Mouse (Mus musculus): ENCODE measurements at regions not wholly inside any gene's neighbourhood (a gene's known extent, or its start where the extent isn't known, plus 50 kb on each side); places are given as distances from the start of the nearest gene placed in this dataset.

DNA sequence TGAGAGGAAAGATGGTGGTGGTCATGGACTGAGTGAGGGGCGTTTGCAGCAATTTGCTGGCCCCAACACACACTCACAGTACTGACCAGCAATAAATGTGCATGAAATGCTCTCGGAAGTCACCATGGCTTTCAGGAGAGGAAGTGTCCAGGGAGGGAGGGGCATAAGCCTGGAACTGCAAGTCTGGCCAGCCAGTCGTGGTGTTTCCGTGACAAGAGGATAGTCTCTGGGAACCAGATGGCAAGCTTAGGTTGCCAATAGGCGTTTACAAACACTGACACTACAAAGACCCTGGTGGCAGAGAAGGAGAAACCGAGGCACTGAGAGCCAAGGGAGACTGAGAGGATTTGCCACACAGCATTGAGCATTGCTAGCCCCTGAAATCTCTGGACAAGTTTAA lies 132.3 kb upstream of the 1600014C23Rik start:
- DNase-seq, result peak; percentile 47

DNA sequence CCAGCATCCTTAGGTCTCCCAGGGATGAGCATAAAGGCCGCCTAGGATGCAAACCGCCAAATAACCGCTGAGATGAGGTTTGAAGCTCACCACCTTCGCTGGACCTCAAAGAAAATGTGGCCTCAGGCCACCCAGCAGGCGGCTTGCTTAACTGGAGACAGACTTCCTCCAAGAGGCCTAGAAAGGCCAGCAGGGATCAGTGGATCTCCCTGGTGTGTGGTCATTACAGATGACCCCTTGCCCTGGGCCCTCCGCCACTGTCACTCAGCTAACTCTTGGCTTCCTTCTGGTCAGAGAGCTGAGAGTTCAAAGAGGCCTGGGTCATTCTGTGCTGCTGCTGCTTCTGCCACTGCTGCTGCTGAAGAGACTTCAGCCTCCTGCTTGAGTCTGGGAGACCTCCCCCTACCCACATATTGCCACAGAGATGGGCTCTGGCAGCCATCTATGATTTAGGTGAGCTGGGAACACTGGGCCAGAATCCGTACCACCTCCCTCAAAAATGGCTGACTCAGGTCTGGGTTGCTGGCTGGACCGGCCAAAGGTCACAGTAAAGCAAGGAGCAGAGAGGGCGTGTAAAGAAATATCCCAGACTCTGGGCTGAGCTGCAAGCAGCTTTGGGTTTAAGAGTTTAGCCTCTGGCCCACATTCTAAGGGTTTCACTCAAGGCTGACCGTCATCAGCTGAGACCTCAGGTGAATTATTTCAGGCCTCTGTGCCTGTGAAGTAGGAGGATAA lies 130.0 kb upstream of the 1600014C23Rik start:
- DNase-seq, result no peak

DNA sequence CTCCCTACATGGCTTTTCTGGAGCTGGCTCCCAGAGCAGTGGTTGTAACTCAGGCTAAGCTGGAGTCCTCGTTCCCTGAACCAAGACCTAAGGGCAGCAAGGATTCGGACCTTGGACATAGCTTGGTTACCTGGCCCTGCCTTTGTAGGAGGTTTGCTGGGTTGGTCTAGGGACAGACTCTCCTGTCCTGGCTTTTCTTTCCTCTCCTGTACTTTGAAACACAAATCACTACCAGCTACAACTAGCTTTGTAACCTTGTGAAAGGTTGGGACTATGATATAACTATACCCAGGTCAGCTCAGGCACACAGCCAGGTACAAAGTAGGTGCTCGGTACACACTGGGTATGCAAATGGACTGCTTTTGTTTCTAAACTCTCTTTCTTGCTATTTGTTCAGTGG lies 129.4 kb upstream of the 1600014C23Rik start:
- no peak for DNase-seq

DNA sequence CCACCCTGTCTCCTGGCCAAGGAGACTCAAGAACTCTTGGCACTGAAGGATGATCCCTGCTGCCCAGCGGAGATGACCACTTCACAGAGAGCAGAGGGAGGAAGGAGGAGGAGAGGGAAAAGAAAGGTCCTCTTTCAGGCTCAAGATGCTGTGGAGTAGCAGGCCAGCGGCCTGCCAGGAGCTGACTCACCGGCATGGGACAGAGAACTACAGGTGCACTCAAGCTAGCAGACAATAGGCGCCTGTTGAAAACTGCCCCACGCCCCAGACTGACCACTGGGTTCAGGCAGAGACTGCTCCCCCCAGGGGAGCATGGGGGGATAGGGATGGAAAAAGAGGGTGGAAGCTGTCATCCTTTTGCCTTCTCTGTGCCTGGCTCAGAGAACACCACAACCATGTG lies 125.8 kb upstream of the 1600014C23Rik start:
- no peak for DNase-seq

DNA sequence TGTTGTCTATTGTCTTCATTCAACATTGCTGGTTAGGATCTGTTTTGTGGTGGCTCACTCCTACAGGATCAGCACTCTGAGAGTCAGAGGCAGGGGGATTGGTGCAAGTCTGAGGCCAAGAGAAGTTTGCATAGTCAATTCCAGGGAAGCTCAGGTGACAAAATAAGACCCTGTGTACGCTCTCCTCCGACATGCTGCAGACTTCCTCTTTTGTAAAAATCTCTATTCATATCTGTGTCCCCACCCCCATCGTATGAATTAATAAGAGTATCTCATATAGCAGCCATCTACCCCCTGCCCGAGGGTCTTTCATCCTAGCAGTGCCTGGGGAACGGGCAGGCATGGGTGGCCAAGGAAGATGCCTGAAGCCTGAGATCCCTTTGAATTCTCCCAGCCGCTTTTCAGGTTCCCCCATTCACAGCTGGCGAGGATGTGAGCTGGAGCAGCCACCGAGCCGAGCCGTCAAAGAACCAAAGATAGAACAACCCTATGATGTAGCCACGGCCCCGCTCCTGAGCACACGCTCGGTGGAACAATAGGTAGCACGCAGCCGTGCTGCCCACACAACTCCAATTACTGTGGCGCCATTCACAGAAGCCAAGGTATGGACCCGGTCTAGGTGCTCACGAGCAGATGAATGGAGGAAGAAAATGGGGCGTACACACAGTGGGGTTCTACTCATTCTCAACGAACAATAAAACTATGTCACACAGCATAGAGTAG lies 120.4 kb upstream of the 1600014C23Rik start:
- DNase-seq, result no peak

DNA sequence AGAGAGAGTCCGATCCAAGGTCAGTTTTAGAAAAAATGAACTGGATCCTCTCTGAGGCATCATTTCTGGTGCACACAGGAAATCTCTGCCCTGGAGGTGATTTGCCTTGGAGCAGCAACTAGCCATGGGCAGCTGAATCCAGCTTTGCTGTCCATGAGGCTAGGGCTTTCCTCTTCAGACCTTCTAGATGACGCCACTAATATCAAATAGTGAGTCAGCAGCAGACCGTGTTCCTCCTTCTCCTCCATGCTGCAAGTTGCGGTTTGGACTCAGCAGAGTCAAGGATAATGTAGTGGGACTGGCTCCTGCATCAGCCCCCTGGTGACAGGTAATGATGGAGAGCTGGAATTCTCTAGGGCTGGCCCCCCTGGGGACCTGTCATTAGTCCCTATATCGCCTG lies 118.8 kb upstream of the 1600014C23Rik start:
- DNase-seq, result no peak

DNA sequence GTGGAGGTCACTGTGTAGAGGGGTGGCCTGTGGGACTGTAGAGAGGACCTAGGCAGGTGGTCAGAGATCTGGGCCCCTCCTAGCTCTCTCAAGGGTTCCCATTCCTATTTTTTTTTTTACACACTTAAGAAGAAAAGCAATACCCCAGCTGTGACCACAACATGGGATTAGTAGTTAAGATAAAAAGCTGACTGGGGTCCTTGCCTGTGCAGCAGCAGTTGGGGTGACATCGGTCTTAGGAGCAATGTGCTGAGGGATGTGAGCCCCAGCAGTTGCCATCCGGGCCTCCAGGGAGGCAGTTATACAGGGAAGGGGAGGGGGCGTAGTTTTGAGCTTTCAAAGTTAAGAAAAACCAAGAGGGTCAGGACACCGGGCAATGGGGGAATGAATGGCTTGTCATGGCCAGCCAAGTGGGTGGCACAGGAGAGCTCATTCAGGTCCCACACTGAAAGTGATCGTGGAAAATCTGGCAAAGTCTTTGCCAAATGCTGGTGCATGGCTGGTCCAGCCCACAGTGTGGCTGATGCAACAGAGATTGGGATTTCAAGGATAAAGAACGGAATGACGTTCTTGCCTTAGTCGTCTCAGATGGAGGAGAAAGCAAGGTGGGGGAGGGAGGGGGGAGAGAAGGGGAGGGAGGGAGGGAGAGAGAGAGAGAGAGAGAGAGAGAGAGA lies 118.2 kb upstream of the 1600014C23Rik start:
- no peak for DNase-seq

DNA sequence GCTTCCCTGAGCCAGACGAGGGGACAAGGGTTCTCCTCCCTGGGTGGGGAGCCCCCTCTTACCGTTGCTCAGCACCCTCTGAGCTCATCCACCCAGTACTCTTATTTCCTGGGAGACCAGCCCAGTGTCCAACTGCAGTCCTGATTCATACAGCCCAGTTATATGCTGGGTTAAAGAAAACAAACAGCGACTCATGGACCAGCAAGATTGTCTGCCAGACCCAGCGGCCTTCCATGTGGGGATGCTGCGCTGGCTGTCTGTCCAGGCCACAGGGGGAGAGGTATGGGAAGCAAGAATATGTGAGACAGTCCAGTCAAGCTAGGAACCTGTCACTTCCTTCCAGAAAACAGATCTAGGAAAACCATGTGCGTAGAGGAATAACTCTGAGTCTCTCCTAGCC lies 117.3 kb upstream of the 1600014C23Rik start:
- no peak for DNase-seq

DNA sequence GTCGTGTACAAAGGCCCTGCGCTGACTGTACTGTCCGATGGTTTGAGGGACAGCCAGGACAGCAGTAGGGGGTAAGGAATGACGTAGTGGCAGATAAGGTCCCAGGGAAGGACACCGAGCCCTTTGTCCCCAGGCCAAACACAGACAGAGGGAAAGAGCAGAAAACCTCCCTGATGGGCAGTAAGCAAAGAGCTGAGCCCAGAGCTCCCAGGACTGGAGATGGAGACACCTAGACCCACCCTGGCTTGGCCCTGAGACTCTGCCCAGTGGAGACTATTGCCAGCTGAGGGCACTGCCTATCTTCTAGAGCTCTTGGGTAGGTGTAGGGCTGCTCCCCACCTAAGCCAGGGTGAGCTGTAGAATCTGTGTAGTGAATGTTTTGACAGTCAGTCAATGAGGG lies 116.5 kb upstream of the 1600014C23Rik start:
- DNase-seq, result no peak

DNA sequence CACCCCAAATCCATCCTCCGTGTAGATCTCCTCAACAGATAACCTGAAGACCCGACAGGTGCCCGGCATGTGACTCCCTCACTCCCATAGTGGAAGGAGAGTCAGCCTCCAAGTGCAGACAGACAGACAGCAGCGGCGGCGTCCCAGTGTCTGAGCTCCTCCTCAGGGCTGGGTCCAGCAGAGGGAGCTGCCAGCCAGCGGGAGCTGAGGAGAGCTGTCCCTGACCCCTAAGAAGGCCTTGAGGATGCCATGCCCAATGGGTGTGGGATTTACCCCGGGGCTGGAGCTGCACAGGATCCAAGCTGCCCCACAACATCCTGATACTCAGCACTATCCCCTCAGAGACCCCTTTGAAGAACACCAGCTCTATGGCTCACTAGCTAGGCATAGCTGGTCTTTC lies 115.0 kb upstream of the 1600014C23Rik start:
- peak; percentile 70 for DNase-seq

DNA sequence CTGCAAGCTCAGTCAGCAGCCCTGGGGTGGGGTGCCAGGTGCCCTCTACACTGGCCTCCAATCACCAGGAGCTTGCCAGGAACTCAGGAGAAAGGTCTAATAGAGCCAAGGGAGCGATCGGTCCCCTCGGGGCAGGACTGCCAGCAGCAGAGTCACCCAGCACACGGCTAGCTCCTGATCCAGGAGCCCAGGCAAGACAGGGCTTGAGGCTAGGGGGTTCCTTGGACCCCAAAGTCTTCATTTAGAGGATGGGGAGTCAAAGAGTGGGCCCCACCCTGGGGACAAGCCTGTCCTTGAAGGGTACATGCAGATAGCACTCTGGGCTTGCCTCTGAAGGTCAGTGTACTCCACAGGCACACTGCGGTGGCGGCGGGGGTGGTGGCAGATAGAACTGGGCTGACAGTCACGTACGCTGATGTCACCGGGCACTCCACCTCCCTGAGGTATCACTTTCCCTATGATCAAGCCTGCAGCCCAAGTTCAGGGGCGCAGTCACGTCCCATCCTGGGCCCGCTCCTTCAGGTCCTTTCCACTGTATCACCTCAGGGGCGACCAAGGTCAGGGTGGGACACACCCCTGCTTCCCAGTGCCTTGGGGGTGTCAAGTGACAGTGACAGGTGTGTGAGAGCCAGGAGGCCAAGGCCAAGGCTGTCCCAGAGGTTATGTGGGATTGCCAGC lies 114.2 kb upstream of the 1600014C23Rik start:
- no peak for DNase-seq

DNA sequence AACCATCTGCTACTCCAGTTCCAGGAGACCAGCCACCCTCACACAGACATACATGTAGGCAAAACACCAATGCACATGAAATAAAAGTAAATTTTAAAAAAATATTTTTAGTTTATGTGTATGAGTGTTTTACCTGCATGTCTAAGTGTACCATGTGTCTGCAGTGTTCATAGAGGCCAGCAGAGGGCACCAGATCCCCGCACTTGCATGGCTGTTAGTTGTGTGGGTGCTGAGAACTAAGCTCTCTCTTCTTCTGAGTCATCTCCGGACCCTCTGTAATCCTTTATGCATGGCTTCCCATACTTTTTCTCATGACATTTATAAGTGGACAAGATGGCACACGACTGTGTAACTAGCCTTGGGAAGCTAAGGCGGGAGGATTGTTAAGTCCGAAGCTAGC lies 112.2 kb upstream of the 1600014C23Rik start:
- no peak for DNase-seq

DNA sequence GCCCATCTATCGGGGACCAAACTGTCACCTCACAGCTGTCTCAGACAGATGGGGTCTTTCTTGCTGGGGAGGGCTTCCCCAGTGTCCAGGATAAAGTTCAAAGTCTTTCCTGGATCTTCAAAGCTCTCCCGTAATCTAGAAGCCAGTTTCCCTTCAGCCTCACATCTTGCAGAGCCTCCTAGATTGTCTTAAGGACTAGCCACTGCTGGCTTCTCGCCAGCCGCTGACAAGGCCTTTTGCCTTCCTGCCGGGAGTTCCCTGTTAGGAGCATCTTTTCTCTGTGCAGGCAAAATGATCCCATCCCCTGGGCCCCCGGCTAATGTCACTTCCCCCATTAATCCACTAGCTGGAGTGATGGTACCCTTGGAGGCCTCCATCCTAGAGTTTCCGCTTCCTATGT lies 103.1 kb upstream of the 1600014C23Rik start:
- DNase-seq, result peak; percentile 19

DNA sequence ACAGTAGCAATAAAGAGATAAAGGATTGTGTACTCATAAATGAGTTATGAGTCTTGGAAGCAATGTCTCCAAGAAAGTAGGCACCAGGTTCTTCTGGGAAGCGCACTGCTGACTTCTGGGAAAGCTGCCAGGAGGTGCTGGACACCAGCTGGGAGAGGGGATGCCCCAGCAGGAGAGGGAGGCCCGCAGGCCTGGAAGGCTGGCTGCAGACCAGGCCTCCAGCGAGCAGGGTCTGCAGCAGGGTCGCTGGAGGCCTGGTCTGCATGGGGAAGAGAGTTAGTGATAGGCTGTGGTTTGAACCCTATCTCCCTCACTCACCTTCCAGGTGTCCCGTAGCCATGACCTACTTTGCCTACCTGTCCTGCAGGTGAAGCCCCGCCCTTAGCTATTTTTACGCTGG lies 102.6 kb upstream of the 1600014C23Rik start:
- DNase-seq, result no peak

DNA sequence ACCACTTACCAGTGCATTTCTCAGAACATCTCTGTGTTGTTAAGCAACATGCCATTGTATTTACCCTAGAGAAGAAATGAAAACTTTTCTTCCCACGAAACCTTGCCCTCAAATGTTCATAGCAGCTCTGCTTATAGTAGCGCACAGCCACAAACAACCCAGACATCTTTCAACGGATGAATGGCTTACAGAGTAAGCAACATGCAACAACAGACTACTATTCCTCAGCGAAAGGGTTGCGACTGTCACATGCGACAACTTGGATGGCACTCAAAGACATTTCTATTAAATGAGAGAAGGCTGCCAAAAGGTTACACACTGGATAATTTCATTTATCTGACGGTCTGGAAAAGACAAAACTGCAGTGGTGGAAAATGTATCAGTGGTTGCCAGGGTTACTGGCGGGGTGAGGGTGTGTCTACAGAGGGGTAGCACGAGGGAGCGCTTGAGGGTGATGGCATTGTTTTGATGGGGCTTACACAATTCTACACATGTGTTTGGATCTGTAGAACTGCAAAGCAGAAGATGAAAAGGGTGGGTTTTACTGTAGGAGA lies 101.0 kb upstream of the 1600014C23Rik start:
- peak; percentile 34 for DNase-seq

DNA sequence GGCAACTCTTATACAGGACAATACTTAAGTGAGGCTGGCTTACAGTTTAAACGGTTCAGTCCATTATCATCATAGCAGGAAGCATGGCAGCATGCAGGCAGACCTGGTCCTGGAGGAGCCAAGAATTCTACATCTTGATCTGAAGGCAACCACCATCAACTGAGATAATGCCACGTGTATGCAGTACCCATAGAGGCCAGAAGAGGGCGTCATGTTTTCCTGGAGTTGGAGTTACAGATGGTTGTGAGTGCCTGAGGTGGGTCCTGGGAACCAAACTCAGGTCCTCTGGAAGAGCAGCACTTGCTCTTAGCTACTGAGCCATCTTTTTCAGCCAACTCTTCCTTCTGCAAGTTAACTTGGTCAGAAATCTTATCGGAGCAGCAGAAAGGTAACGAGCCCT lies 96.7 kb upstream of the 1600014C23Rik start:
- DNase-seq, result no peak

DNA sequence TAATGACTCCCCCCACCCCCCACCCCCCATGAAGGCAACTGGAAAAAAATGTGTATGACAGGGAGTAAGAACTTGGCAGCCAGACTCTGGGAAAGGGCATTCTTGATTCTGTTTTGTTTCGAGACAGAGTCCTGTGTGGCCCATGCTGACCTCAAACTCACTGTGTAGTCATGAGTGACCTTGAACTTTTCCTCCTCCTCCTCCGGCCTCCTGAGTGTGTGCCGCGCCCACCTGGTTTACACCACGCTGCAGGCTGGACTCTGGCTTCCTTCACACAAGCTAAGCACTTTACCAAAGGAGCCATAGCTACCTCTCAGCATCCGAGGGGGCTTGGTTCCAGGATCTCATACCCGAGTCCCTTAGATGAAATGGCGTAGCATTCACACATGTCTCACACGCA lies 95.9 kb upstream of the 1600014C23Rik start:
- no peak for DNase-seq

DNA sequence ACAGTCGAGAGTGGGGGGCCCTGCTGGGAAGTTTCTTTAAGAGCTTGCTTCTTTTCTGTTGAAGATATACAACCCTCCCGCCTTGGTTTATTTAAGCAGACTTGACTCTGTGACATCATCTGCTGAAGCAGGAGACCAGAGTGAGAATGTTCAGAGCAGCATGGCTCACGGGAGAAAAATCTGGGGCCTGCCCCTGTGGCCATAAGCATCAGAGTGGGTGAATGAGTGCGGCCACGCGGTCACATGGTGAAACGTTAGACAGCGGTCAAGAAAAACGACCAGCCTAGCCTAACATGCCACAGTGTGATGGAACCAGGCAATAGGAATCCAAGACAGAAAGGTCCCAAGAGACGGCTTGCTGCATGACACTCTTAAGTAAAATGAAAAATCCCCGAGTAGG lies 95.2 kb upstream of the 1600014C23Rik start:
- no peak for DNase-seq

DNA sequence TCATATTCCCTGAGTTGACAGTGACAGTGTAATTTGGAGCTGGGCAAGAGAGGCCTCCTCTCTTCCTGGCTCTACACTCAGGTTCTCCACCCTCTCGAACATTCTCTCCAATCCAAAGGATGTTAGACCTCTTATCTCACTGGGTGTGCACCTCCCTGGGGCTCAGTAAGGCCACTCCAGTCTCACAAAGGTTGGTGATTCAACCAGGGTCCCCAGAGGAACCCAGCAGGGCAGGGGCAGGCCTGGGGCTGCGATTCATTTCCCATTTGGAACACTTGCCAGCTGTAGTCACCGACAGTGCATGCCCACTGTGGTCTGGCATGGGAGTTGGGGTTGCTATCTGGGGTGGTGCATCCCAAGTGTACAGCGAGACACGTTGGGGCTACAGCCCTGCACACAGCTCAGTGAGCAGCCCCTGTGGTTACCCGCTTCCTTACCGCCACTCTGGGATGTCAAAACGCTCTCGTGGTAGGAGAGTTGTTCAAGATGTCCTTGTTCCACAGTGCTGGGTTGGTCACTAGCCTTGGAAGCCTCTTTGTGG lies 94.7 kb upstream of the 1600014C23Rik start:
- DNase-seq, result no peak

DNA sequence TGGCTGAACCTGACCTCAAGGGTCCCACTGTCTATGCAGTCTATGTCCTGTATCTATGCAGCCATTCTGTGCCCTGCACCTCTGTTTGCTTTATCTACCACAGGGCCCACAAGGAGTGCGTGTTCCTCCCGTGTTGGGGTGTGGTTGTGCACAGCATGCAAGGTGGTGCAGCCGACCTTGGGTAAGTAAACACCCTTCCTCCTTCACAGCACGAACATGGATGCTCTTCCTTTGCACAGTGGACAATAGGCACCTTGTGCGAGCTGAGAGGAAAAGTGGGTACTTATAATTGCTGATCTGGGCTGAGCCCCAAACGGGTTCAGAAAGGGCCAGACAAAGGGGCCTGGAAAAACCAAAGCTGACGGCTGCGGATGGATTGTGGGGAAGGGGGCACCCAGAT lies 91.3 kb upstream of the 1600014C23Rik start:
- no peak for DNase-seq

DNA sequence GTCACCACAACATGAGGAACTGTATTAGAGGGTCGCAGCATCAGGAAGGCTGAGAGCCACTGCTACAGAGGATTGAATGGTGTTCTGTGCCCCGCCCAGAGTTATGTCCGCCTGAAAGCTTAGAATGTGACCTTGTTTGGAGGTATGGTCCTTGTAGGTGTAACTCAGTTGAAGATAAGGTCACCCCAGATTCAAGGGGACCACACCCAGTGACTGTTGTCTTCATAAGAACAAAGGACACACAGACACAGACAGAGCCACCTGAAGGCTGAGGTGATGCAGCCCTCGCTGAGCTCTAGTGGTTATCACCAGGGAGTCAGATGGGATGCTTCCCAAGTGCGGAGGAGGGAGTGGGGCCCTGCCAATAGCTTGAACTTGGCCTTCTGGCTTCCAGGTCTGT lies 89.9 kb upstream of the 1600014C23Rik start:
- DNase-seq, result no peak

DNA sequence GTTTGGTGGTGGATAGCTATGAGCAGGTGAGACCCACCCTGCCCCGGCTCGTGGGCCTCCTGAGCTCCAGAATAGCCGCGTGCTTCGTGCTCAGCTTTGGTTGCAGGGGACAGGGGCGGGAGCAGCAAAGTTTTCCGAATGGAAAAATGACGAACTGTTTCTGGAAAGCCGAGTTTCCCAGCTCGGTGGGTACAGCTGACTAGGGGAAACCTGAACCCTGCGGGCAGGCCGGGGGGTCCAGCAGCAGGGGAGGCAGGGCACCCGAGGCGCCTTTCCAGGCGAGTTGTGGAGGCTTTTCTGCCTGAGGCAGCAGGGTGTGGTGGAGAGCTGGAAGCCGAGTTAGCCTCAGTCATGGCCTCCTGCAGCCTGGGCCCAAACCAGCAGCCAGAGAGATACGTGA lies 88.8 kb upstream of the 1600014C23Rik start:
- no peak for DNase-seq

DNA sequence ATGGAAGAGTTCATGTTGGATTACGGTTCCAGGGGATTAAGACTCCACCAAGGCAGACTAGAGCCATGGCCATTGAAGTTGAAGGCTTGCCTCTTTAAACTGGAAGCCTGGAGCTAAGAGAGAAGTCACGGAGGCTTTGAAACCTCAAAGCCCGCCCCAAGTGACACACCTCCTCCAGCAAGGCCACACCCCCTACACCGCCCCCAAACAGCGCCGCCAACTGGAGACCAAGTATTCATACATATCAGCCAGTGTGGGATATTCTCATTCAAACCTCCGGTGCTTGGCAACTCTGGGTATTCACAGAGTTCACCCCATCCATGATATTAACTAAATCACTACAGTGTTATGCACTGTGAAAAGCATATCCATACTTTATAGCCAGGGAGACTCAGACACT lies 87.7 kb upstream of the 1600014C23Rik start:
- DNase-seq, result peak; percentile 21

Measured in lung, postnatal 10 days (tissue).